In the genomic region with DNA sequence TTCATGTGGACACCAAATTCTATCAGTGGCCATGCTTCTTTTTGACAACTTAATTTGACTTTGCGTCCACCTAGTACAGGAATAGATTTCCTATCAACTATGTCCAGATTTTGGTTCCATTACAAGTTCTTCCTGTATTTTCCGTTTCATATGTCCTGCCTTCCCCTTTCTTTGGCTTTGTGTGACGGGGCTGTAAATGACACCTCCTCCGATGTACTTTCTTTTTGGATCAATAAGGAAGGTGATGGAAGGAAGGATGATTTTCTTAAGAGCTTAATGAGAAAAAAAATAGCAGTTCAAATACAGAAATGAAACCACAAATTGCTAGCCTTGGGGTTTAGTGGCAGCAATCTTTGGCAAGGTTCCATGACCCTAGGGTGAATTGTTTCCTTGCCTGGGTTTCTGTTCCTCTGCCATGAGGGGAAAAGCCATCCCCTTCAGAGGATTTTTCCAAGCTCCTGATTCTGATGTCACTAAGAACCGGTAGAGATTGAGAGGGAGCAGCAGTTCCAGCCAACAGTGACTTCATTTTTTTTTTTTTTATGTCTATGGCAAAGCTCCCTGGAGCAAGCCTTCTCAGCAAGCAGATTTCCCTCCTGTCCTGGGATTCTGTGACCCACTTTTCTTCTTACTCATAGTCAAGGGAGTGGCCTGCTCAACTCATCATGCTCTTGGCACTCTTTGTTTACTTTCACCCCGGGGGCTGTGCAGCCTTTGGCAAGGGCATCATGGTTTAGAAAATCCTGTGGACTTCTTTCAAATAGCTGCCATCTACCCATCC, we compare ENCODE assay signal across 10 mouse cellular contexts. TPM values are rescaled to one million over a fixed set of nuclear protein-coding genes. Genes with fewer than 3 reads are reported as not detected.
DNase-seq lines count a peak whose midpoint lies in the region; ATAC-seq lines count a peak whose summit lies in the region.
"Had no signal": no experiment of that assay in that cellular context is flagged by ENCODE, and none has a peak within 500 bp of the region (broad histone marks: within the 10 kb centered on the region; RNA-seq: fewer than 3 reads in every experiment).

No protein-coding gene starts in this region.

- no peak overlapping the region for H3K4me2 ChIP-seq in embryonic facial prominence, embryonic 14.5 days (ENCODE audit: low read depth, low read length)
- no peak overlapping the region for H3K4me2 ChIP-seq in forebrain, embryonic 14.5 days (ENCODE audit: low read length)
- H3K4me2 ChIP-seq: hindbrain, embryonic 14.5 days had no signal

- no peak overlapping the region for H3K4me3 ChIP-seq in embryonic facial prominence, embryonic 14.5 days (ENCODE audit: low read depth, low read length)
- H3K4me3 ChIP-seq in embryonic facial prominence, embryonic 10.5 days = no peak overlapping the region
- H3K4me3 ChIP-seq in forebrain, embryonic 14.5 days (ENCODE audit: low read depth, low read length) = no peak overlapping the region

- no peaks in the 10 kb centered on the region for H3K27me3 ChIP-seq in embryonic facial prominence, embryonic 14.5 days (replicated peaks; ENCODE audit: control insufficient read depth, insufficient read depth, low read length)
- no peaks in the 10 kb centered on the region for H3K27me3 ChIP-seq in embryonic facial prominence, embryonic 10.5 days (replicated peaks; ENCODE audit: low read depth, poor library complexity, severe bottlenecking)
- H3K27me3 ChIP-seq in forebrain, embryonic 14.5 days (replicated peaks; ENCODE audit: control insufficient read depth, insufficient read depth, low read length) = no peaks in the 10 kb centered on the region

- DNase-seq in embryonic facial prominence, embryonic 14.5 days (ENCODE audit: low spot score) = peak; percentile 46
- DNase-seq in embryonic facial prominence, embryonic 10.5 days (ENCODE audit: low spot score) = no peak
- peak; percentile 56 for DNase-seq in A20 (ENCODE audit: low read depth, low spot score)
- peak; percentile 79 to 80 for DNase-seq in cerebellum, postnatal 10 days
- DNase-seq in kidney, postnatal 10 days = peak; percentile 25
- no peak for DNase-seq in spleen, adult 18-20 months
- no peak for DNase-seq in forebrain, embryonic 14.5 days (ENCODE audit: low spot score)

- WGBS in embryonic facial prominence, embryonic 14.5 days = 58% methylated on average over 6 of the region's 6 CpGs
- WGBS in embryonic facial prominence, embryonic 10.5 days = 87% methylated on average over 6 of the region's 6 CpGs
- 83% methylated on average over 6 of the region's 6 CpGs for WGBS in forebrain, embryonic 14.5 days

- no peaks in the 10 kb centered on the region for H3K4me1 ChIP-seq in embryonic facial prominence, embryonic 14.5 days (ENCODE audit: control insufficient read depth, insufficient read depth, low read length)
- 0 out of 2 replicates have a peak, but pooled peaks cover 4% of the 10 kb centered on the region for H3K4me1 ChIP-seq in embryonic facial prominence, embryonic 10.5 days
- no peaks in the 10 kb centered on the region for H3K4me1 ChIP-seq in forebrain, embryonic 14.5 days (ENCODE audit: control insufficient read depth, insufficient read depth, low read length)

- no peaks in the 10 kb centered on the region for H3K9me3 ChIP-seq in embryonic facial prominence, embryonic 14.5 days (ENCODE audit: control insufficient read depth, low read length)
- no peaks in the 10 kb centered on the region for H3K9me3 ChIP-seq in embryonic facial prominence, embryonic 10.5 days
- no peaks in the 10 kb centered on the region for H3K9me3 ChIP-seq in forebrain, embryonic 14.5 days (replicated peaks; ENCODE audit: control insufficient read depth, low read length)

- no peak overlapping the region for H3K9ac ChIP-seq in embryonic facial prominence, embryonic 14.5 days (ENCODE audit: low read depth, low read length)
- no peak overlapping the region for H3K9ac ChIP-seq in forebrain, embryonic 14.5 days (ENCODE audit: low read length)
- H3K9ac ChIP-seq: hindbrain, embryonic 14.5 days had no signal

- no peaks in the 10 kb centered on the region for H3K36me3 ChIP-seq in embryonic facial prominence, embryonic 14.5 days (ENCODE audit: control insufficient read depth, insufficient read depth, low read length)
- H3K36me3 ChIP-seq in embryonic facial prominence, embryonic 10.5 days (replicated peaks) = no peaks in the 10 kb centered on the region
- no peaks in the 10 kb centered on the region for H3K36me3 ChIP-seq in forebrain, embryonic 14.5 days (ENCODE audit: control insufficient read depth, insufficient read depth, low read length)

- no peak overlapping the region for H3K27ac ChIP-seq in embryonic facial prominence, embryonic 14.5 days (replicated peaks; ENCODE audit: low read depth, low read length)
- no peak overlapping the region for H3K27ac ChIP-seq in embryonic facial prominence, embryonic 10.5 days (replicated peaks)
- H3K27ac ChIP-seq in forebrain, embryonic 14.5 days (ENCODE audit: low read depth, low read length) = no peak overlapping the region
- H3K27ac ChIP-seq: hindbrain, embryonic 14.5 days; macrophage had no signal

- ATAC-seq in embryonic facial prominence, embryonic 14.5 days (ENCODE audit: low read depth) = no peak
- no peak for ATAC-seq in forebrain, embryonic 14.5 days
- no peak for ATAC-seq in inflammation-experienced regulatory T-cells, adult 6 months

RNA-seq across cellular contexts. Expression of a gene that starts 56.1 kb away (rescaled TPM):
- 1.9 and 2.1 TPM in 2 replicates for polyA plus RNA-seq in embryonic facial prominence, embryonic 14.5 days (2014; fragmentation: Nextera tagmentation; extraction: Ambion mirVana)
- polyA plus RNA-seq in embryonic facial prominence, embryonic 10.5 days (2016; fragmentation: Nextera tagmentation; extraction: Ambion mirVana) = 1.9 and 3.0 TPM in 2 replicates
- polyA plus RNA-seq in forebrain, embryonic 14.5 days (2014; fragmentation: Nextera tagmentation; extraction: Ambion mirVana) = 1.8 and 2.0 TPM in 2 replicates
- not detected for polyA plus RNA-seq in inflammation-experienced regulatory T-cells, adult 6 months (2017; shearing (Covaris generic))

Comparison
In these comparisons a context has a peak if more than half of its experiments do, and no peak if none do; other contexts are left out.
1. DNase-seq: peak in embryonic facial prominence, embryonic 14.5 days (single experiment), A20 (single experiment), cerebellum, postnatal 10 days (2 of 2) and kidney, postnatal 10 days (single experiment); none in embryonic facial prominence, embryonic 10.5 days (single experiment), spleen, adult 18-20 months (0 of 2) and forebrain, embryonic 14.5 days (single experiment).